ENCODE assay signal across 8 mouse cellular contexts in genomic region chr17:22739173-22739572, GRCm38 (mm10).
DNase-seq lines count a peak whose midpoint lies in the region; ATAC-seq and TF ChIP-seq lines count a peak whose summit lies in the region.

No protein-coding gene starts in this region.

- H3K36me3 ChIP-seq in lung, embryonic 14.5 days (ENCODE audit: insufficient read depth): no peaks in the 10 kb centered on the region
- peaks cover 12% of the 10 kb centered on the region for H3K36me3 ChIP-seq in limb, embryonic 14.5 days (ENCODE audit: control insufficient read depth, insufficient read depth, low read length)
- no peaks in the 10 kb centered on the region for H3K36me3 ChIP-seq in small intestine, adult 2 months (ENCODE audit: control insufficient read depth, insufficient read depth, low read length)

- H3K9ac ChIP-seq in lung, embryonic 14.5 days: peak overlapping the region; percentile 68
- H3K9ac ChIP-seq in limb, embryonic 14.5 days (ENCODE audit: low read depth, low read length, severe bottlenecking): peak overlapping the region; percentile 73

- ATAC-seq in lung, embryonic 14.5 days (ENCODE audit: insufficient read depth): 0 out of 2 replicates have a peak, but pooled peaks have one; percentile 2
- ATAC-seq in limb, embryonic 14.5 days (ENCODE audit: low FRiP score, low read depth): peak; percentile 21; the same call in 1 of the 2 replicates
- ATAC-seq in CD4-positive, CD25-positive, alpha-beta regulatory T cell, adult 4 months: no peak

- peak overlapping the region; percentile 69 for H3K4me2 ChIP-seq in lung, embryonic 14.5 days
- H3K4me2 ChIP-seq in limb, embryonic 14.5 days (replicated peaks; ENCODE audit: low read depth, low read length, severe bottlenecking): peak overlapping the region; percentile 62

- peak overlapping the region; percentile 60 for H3K4me3 ChIP-seq in lung, embryonic 14.5 days (ENCODE audit: low read depth, low read length)
- H3K4me3 ChIP-seq in embryonic fibroblast, embryonic 13.5 days (ENCODE audit: insufficient read depth, low read length): peak overlapping the region; percentile 89
- H3K4me3 ChIP-seq in limb, embryonic 14.5 days (replicated peaks; ENCODE audit: low read length): peak overlapping the region; percentile 61
- peak overlapping the region; percentile 95 for H3K4me3 ChIP-seq in small intestine, adult 2 months (ENCODE audit: low read depth, low read length)

- peak overlapping the region; percentile 84 for H3K27ac ChIP-seq in lung, embryonic 14.5 days (ENCODE audit: low read depth)
- H3K27ac ChIP-seq in embryonic fibroblast, embryonic 13.5 days (ENCODE audit: insufficient read depth, low read length): peak overlapping the region; percentile 66
- H3K27ac ChIP-seq in limb, embryonic 14.5 days (replicated peaks; ENCODE audit: low read depth, low read length): peak overlapping the region; percentile 75
- no peak overlapping the region for H3K27ac ChIP-seq in small intestine, adult 2 months (ENCODE audit: insufficient read depth, low read depth, low read length)

- no peak for TF ChIP-seq CTCF in lung, embryonic 14.5 days (IDR thresholded peaks at IDR 0.05; ENCODE audit: low read depth)
- TF ChIP-seq CTCF in embryonic fibroblast, embryonic 13.5 days (IDR thresholded peaks at IDR 0.05; ENCODE audit: borderline replicate concordance, insufficient read depth, low read length): no peak
- no peak for TF ChIP-seq CTCF in small intestine, adult 2 months (IDR thresholded peaks at IDR 0.05; ENCODE audit: extremely low read depth, insufficient read length, insufficient replicate concordance, low read depth, low read length)

- 8% methylated on average over 12 of the region's 12 CpGs for WGBS in lung, embryonic 14.5 days
- whole genome bisulfite sequencing in limb, embryonic 14.5 days: 6% methylated on average over 12 of the region's 12 CpGs
- WGBS in small intestine, adult 2 months: 1% methylated on average over 12 of the region's 12 CpGs

- no peaks in the 10 kb centered on the region for H3K27me3 ChIP-seq in lung, embryonic 14.5 days (ENCODE audit: insufficient read depth, low read length)
- no peaks in the 10 kb centered on the region for H3K27me3 ChIP-seq in limb, embryonic 14.5 days (ENCODE audit: control insufficient read depth, insufficient read depth, low read length)
- no peaks in the 10 kb centered on the region; the same call in 1 of the 2 replicates for H3K27me3 ChIP-seq in small intestine, adult 2 months (ENCODE audit: control insufficient read depth, insufficient read depth, low read length)

- DNase-seq in lung, embryonic 14.5 days: no peak
- no peak for DNase-seq in lung, postnatal 4 days
- peak; percentile 7 for DNase-seq in limb, embryonic 14.5 days (ENCODE audit: low spot score)
- no peak for DNase-seq in gastrocnemius, adult 18-20 months (ENCODE audit: low spot score)
- DNase-seq in frontal cortex, postnatal 14 days (ENCODE audit: low spot score in 2 of 2): no peak

- no peaks in the 10 kb centered on the region for H3K4me1 ChIP-seq in lung, embryonic 14.5 days (ENCODE audit: insufficient read depth)
- no peaks in the 10 kb centered on the region for H3K4me1 ChIP-seq in embryonic fibroblast, embryonic 13.5 days (ENCODE audit: control insufficient read depth, insufficient read depth, low read length)
- no peaks in the 10 kb centered on the region for H3K4me1 ChIP-seq in limb, embryonic 14.5 days (ENCODE audit: control insufficient read depth, insufficient read depth, low read length)
- H3K4me1 ChIP-seq in small intestine, adult 2 months (ENCODE audit: control insufficient read depth, insufficient read depth, insufficient read length, low read length): no peaks in the 10 kb centered on the region

- no peak for TF ChIP-seq POLR2A in embryonic fibroblast, embryonic 13.5 days (IDR thresholded peaks at IDR 0.05; ENCODE audit: low read depth, low read length)
- TF ChIP-seq POLR2A in limb, embryonic 14.5 days (IDR thresholded peaks at IDR 0.05; ENCODE audit: borderline replicate concordance, extremely low read depth, insufficient read depth, insufficient read length): no peak
- TF ChIP-seq POLR2A in small intestine, adult 2 months (IDR thresholded peaks at IDR 0.05; ENCODE audit: low read depth, low read length): no peak

- H3K9me3 ChIP-seq in lung, embryonic 14.5 days (ENCODE audit: low read depth, low read length): no peaks in the 10 kb centered on the region
- peaks cover 1% of the 10 kb centered on the region; the same call in 1 of the 2 replicates for H3K9me3 ChIP-seq in limb, embryonic 14.5 days (ENCODE audit: control insufficient read depth, low read length)
